Mouse (Mus musculus) midbrain, embryonic 13.5 days (tissue): Measurements from ENCODE around the gene Dlgap4. TPM values are rescaled to one million over a fixed set of nuclear protein-coding genes. Genes with fewer than 3 reads are reported as not detected.
"Not testable (repeated sequence)": the region's sequence is repeated elsewhere in the genome, so short reads cannot be mapped to it uniquely, and the experiment has no call there.

Experiments used
- ATAC-seq: fragments of 200-750 bp; cut with Nextera tagmentation; 2 replicates; pipeline ENCODE4 v1.8.0; 2017; ENCODE audit warnings: mild to moderate bottlenecking, moderate TSS enrichment, moderate library complexity
- H3K27ac ChIP-seq: fragments of 300-500 bp; sonication (generic); 2 replicates; pipeline ENCODE4 v1.5.1; 2015; ENCODE audit warnings: inconsistent platforms, mild to moderate bottlenecking, moderate library complexity
- H3K27me3 ChIP-seq: fragments of 300-500 bp; sonication (generic); 2 replicates; pipeline ENCODE4 v1.6.1; 2015; ENCODE audit warnings: mild to moderate bottlenecking, inconsistent platforms
- H3K36me3 ChIP-seq: fragments of 300-500 bp; sonication (generic); 2 replicates; pipeline ENCODE4 v1.6.1; 2015; ENCODE audit warnings: mild to moderate bottlenecking, inconsistent platforms
- H3K4me1 ChIP-seq: fragments of 300-500 bp; sonication (generic); replicated peaks from 2 replicates; pipeline ENCODE4 v1.6.1; 2015; ENCODE audit warnings: inconsistent platforms
- H3K4me2 ChIP-seq: fragments of 300-500 bp; sonication (generic); replicated peaks from 2 replicates; pipeline ENCODE4 v1.6.1; 2015; ENCODE audit warnings: moderate library complexity, mild to moderate bottlenecking, inconsistent platforms
- H3K4me3 ChIP-seq: fragments of 300-500 bp; sonication (generic); replicated peaks from 2 replicates; pipeline ENCODE4 v1.5.1; 2015; ENCODE audit warnings: mild to moderate bottlenecking, inconsistent platforms
- H3K9ac ChIP-seq: fragments of 300-500 bp; sonication (generic); replicated peaks from 2 replicates; pipeline ENCODE4 v1.6.1; 2015; ENCODE audit warnings: mild to moderate bottlenecking, inconsistent platforms
- H3K9me3 ChIP-seq: fragments of 300-500 bp; sonication (generic); 2 replicates; pipeline ENCODE4 v1.6.1; 2016; ENCODE audit warnings: mild to moderate bottlenecking, inconsistent platforms
- WGBS: fragments of 180-500 bp; shearing (Covaris S2); methylation state at CpG from one replicate; pipeline ENCODE4 v1.1.7; 2015; 5-methylcytosine and 5-hydroxymethylcytosine counted together
- polyA plus RNA-seq: library from polyadenylated mRNA; unstranded; fragments of >200 nt; fragmentation: Nextera tagmentation; extraction: Ambion mirVana; gene quantifications from 2 replicates; pipeline ENCODE4 v1.2.1, GENCODE M21; 2015

Dlgap4 gene
- polyA plus RNA-seq, 1 experiment from 2014 or later: 242 TPM

GRCm38 (mm10) chr2:156801045-156801444 is 187.5 kb downstream of the Dlgap4 start:
- Histone ChIP-seq H3K4me3 (no peak overlapping the region), H3K27me3 (no peaks in the 10 kb centered on the region), H3K36me3 (no peaks in the 10 kb centered on the region), H3K27ac (no peak overlapping the region), H3K9ac (no peak overlapping the region), H3K4me1 (no peaks in the 10 kb centered on the region), H3K4me2 (no peak overlapping the region), H3K9me3 (no peaks in the 10 kb centered on the region)
- 71% methylated on average over 4 of the region's 4 CpGs for WGBS
- no peak for ATAC-seq

GRCm38 (mm10) chr2:156802116-156802515 is 188.6 kb downstream of the Dlgap4 start:
- not testable (repeated sequence) for H3K27me3 ChIP-seq, H3K27ac ChIP-seq, ATAC-seq, H3K36me3 ChIP-seq, H3K4me2 ChIP-seq, H3K4me3 ChIP-seq, H3K9me3 ChIP-seq, H3K4me1 ChIP-seq, H3K9ac ChIP-seq
- 57% methylated on average over 9 of the region's 9 CpGs for WGBS

- no peaks in the 10 kb centered on the region for H3K36me3 ChIP-seq
- no peak overlapping the region for H3K9ac ChIP-seq
- no peak overlapping the region for H3K27ac ChIP-seq
- H3K4me3 ChIP-seq: no peak overlapping the region
- no peaks in the 10 kb centered on the region for H3K27me3 ChIP-seq
- no peaks in the 10 kb centered on the region for H3K9me3 ChIP-seq
- no peaks in the 10 kb centered on the region for H3K4me1 ChIP-seq
- no peak for ATAC-seq
- H3K4me2 ChIP-seq: no peak overlapping the region
- 61% methylated on average over 4 of the region's 4 CpGs for WGBS
Observed at GRCm38 (mm10) chr2:156803698-156804372, 190.3 kb downstream of the Dlgap4 start.

GRCm38 (mm10) chr2:156804589-156804988 is 191.1 kb downstream of the Dlgap4 start:
- H3K4me3 ChIP-seq: no peak overlapping the region
- H3K27me3 ChIP-seq: no peaks in the 10 kb centered on the region
- no peaks in the 10 kb centered on the region for H3K4me1 ChIP-seq
- no peak overlapping the region for H3K4me2 ChIP-seq
- no peak overlapping the region for H3K27ac ChIP-seq
- ATAC-seq: no peak
- no peaks in the 10 kb centered on the region for H3K9me3 ChIP-seq
- no peak overlapping the region for H3K9ac ChIP-seq
- no peaks in the 10 kb centered on the region for H3K36me3 ChIP-seq
- 96% methylated on average over 4 of the region's 4 CpGs for WGBS

- H3K27me3 ChIP-seq: no peaks in the 10 kb centered on the region
- H3K27ac ChIP-seq: no peak overlapping the region
- no peaks in the 10 kb centered on the region for H3K9me3 ChIP-seq
- H3K9ac ChIP-seq: no peak overlapping the region
- no peak overlapping the region for H3K4me2 ChIP-seq
- H3K36me3 ChIP-seq: no peaks in the 10 kb centered on the region
- ATAC-seq: no peak
- no peaks in the 10 kb centered on the region for H3K4me1 ChIP-seq
- H3K4me3 ChIP-seq: no peak overlapping the region
- 75% methylated on average over 6 of the region's 6 CpGs for WGBS
Observed at GRCm38 (mm10) chr2:156806886-156807285, 193.4 kb downstream of the Dlgap4 start.

GRCm38 (mm10) chr2:156809579-156809978 is 196.1 kb downstream of the Dlgap4 start:
- H3K9ac ChIP-seq: no peak overlapping the region
- no peaks in the 10 kb centered on the region for H3K9me3 ChIP-seq
- H3K27ac ChIP-seq: no peak overlapping the region
- no peak overlapping the region for H3K4me2 ChIP-seq
- H3K36me3 ChIP-seq: no peaks in the 10 kb centered on the region
- H3K27me3 ChIP-seq: no peaks in the 10 kb centered on the region
- peaks cover 16% of the 10 kb centered on the region for H3K4me1 ChIP-seq
- ATAC-seq: no peak
- WGBS: 57% methylated on average over 2 of the region's 2 CpGs
- H3K4me3 ChIP-seq: no peak overlapping the region

GRCm38 (mm10) chr2:156810716-156811115 is 197.2 kb downstream of the Dlgap4 start:
- Histone ChIP-seq H3K9me3 (no peaks in the 10 kb centered on the region), H3K4me3 (no peak overlapping the region), H3K4me1 (peaks cover 24% of the 10 kb centered on the region), H3K27me3 (no peaks in the 10 kb centered on the region), H3K27ac (no peak overlapping the region), H3K9ac (no peak overlapping the region), H3K4me2 (no peak overlapping the region), H3K36me3 (no peaks in the 10 kb centered on the region)
- no peak for ATAC-seq
- WGBS: 96% methylated on average over 10 of the region's 10 CpGs

GRCm38 (mm10) chr2:156811556-156811955 is 198.1 kb downstream of the Dlgap4 start:
- H3K27ac ChIP-seq: no peak overlapping the region
- WGBS: 79% methylated on average over 5 of the region's 5 CpGs
- no peak for ATAC-seq
- no peak overlapping the region for H3K4me3 ChIP-seq
- no peak overlapping the region for H3K4me2 ChIP-seq
- H3K27me3 ChIP-seq: no peaks in the 10 kb centered on the region
- 0 out of 2 replicates have a peak overlapping the region, but pooled peaks have one; percentile 10 for H3K9ac ChIP-seq
- peaks cover 24% of the 10 kb centered on the region for H3K4me1 ChIP-seq
- H3K9me3 ChIP-seq: no peaks in the 10 kb centered on the region
- H3K36me3 ChIP-seq: no peaks in the 10 kb centered on the region

Other genes with a start within 250 kb of the Dlgap4 start
- gene Epb41l1, start 192.8 kb upstream of the Dlgap4 start, polyA plus RNA-seq: 10.4 and 11.9 TPM in 2 replicates
- gene Aar2, start 66.1 kb upstream of the Dlgap4 start, polyA plus RNA-seq: 46.5 and 48.2 TPM in 2 replicates
- 33.0 and 37.4 TPM in 2 replicates for gene Myl9, start 161.7 kb downstream of the Dlgap4 start, polyA plus RNA-seq
- gene Tgif2, start 226.3 kb downstream of the Dlgap4 start, polyA plus RNA-seq: 35.2 and 44.5 TPM in 2 replicates
- gene 4930518I15Rik, start 244.2 kb downstream of the Dlgap4 start, polyA plus RNA-seq: 13.0 and 15.4 TPM in 2 replicates
- 143 and 158 TPM in 2 replicates for gene Rab5if, start 249.4 kb downstream of the Dlgap4 start, polyA plus RNA-seq